Mouse (Mus musculus): ENCODE results near the gene H2-M10.5. TPM values are rescaled to one million over a fixed set of nuclear protein-coding genes. Genes with fewer than 3 reads are reported as not detected.
"Not testable (repeated sequence)": the region's sequence is repeated elsewhere in the genome, so short reads cannot be mapped to it uniquely, and the experiment has no call there.

The H2-M10.5 gene
- polyA plus RNA-seq, 1 experiment from 2014 or later, result not detected

DNA sequence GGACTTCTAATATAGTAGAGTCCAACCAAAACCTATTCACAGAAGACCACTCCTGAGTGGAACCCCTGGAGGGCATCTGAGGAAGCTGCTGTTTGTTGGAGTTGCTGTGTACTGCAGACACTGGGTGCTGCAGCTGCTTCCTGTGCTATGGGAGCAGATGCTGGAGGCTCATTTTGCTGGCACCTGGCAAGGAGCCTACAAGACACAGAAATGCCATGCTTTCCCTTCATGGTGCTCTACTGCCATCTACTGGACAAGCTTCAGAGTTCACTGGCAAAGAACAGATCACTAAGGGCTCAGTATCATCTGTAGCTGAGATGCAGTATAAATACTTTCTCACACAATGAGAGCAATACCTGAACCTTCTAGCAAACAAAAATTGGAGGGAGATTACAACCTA lies 16.1 kb downstream of the H2-M10.5 start:
- H3K9me3 ChIP-seq (ENCODE audit: low read depth, low read length); H3K4me3 ChIP-seq (ENCODE audit: low read depth, low read length); H3K4me1 ChIP-seq (ENCODE audit: insufficient read depth); H3K27me3 ChIP-seq (ENCODE audit: insufficient read depth, low read length); H3K9ac ChIP-seq; H3K27ac ChIP-seq (ENCODE audit: low read depth); H3K36me3 ChIP-seq (ENCODE audit: insufficient read depth); H3K4me2 ChIP-seq: not testable (repeated sequence)
- DNase-seq (peak; percentile 92), ATAC-seq (ENCODE audit: insufficient read depth) (peak; percentile 38; the same call in 1 of the 2 replicates)
- TF ChIP-seq CTCF (IDR thresholded peaks at IDR 0.05; ENCODE audit: low read depth), result peak; percentile 86

GRCm38 (mm10) chr17:36799493-36799892 lies 26.8 kb downstream of the H2-M10.5 start:
- ATAC-seq (ENCODE audit: insufficient read depth) (no peak), DNase-seq (no peak)
- 54% methylated on average over 10 of the region's 10 CpGs for WGBS
- TF ChIP-seq CTCF (IDR thresholded peaks at IDR 0.05; ENCODE audit: low read depth), result no peak
- H3K36me3 ChIP-seq (ENCODE audit: insufficient read depth), result no peaks in the 10 kb centered on the region
- no peaks in the 10 kb centered on the region for H3K4me1 ChIP-seq (ENCODE audit: insufficient read depth)
- no peak overlapping the region for H3K9ac ChIP-seq
- H3K4me3 ChIP-seq (ENCODE audit: low read depth, low read length), result no peak overlapping the region
- no peak overlapping the region for H3K4me2 ChIP-seq
- H3K27ac ChIP-seq (ENCODE audit: low read depth), result no peak overlapping the region
- no peaks in the 10 kb centered on the region for H3K9me3 ChIP-seq (ENCODE audit: low read depth, low read length)
- no peaks in the 10 kb centered on the region for H3K27me3 ChIP-seq (ENCODE audit: insufficient read depth, low read length)

DNA sequence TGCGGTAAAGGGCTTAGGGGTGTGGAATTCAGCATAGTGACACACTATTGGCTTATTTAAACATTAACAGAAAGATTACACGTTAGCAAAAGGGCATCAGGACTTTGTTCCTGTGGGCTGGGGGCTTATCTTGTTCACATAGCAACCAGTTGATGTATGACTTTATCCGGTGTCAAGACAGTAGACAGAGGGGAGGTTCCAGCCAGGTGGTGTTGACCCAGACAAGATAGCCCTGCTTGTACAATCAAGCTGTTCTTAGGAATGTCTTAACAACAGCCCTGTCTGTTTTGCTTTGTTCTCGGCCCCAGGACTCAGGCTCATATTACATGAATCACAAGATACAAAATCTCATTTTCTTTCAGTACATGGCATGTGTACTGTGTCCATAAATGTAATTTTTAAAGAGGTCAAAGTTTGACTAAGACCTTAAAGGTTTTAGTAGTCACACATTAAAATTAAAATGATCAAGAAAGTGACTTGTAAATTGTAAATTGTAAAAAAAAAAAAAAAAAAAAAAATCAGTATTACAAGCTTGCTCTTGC lies 27.3 kb downstream of the H2-M10.5 start:
- DNase-seq; H3K4me3 ChIP-seq (ENCODE audit: low read depth, low read length); H3K27ac ChIP-seq (ENCODE audit: low read depth); ATAC-seq (ENCODE audit: insufficient read depth); H3K27me3 ChIP-seq (ENCODE audit: insufficient read depth, low read length); H3K9me3 ChIP-seq (ENCODE audit: low read depth, low read length); H3K36me3 ChIP-seq (ENCODE audit: insufficient read depth); H3K4me1 ChIP-seq (ENCODE audit: insufficient read depth); H3K4me2 ChIP-seq; H3K9ac ChIP-seq: not testable (repeated sequence)
- WGBS, result 9% methylated on average over 4 of the region's 4 CpGs

GRCm38 (mm10) chr17:36811871-36812270 lies 39.2 kb downstream of the H2-M10.5 start, which contains the start of gene H2-M10.6:
Gene H2-M10.6, plus strand, starts transcription at chr17:36812171.
- TF ChIP-seq CTCF (IDR thresholded peaks at IDR 0.05; ENCODE audit: low read depth), result no peak
- Histone ChIP-seq H3K27ac (ENCODE audit: low read depth) (no peak within 1 kb of the TSS), H3K4me3 (ENCODE audit: low read depth, low read length) (no peak within 1 kb of the TSS), H3K9ac (no peak within 1 kb of the TSS), H3K4me1 (ENCODE audit: insufficient read depth) (no peaks in the 10 kb centered on the region), H3K36me3 (ENCODE audit: insufficient read depth) (no peaks in the 10 kb centered on the region), H3K27me3 (ENCODE audit: insufficient read depth, low read length) (no peaks in the 10 kb centered on the region), H3K9me3 (ENCODE audit: low read depth, low read length) (no peaks in the 10 kb centered on the region), H3K4me2 (no peak within 1 kb of the TSS)
- ATAC-seq (ENCODE audit: insufficient read depth), result no peak
- DNase-seq, result no peak

- Histone ChIP-seq H3K4me2 (no peak overlapping the region), H3K27me3 (ENCODE audit: insufficient read depth, low read length) (no peaks in the 10 kb centered on the region), H3K9ac (no peak overlapping the region), H3K4me1 (ENCODE audit: insufficient read depth) (no peaks in the 10 kb centered on the region), H3K4me3 (ENCODE audit: low read depth, low read length) (no peak overlapping the region), H3K27ac (ENCODE audit: low read depth) (no peak overlapping the region), H3K9me3 (ENCODE audit: low read depth, low read length) (no peaks in the 10 kb centered on the region), H3K36me3 (ENCODE audit: insufficient read depth) (no peaks in the 10 kb centered on the region)
- TF ChIP-seq CTCF (IDR thresholded peaks at IDR 0.05; ENCODE audit: low read depth), result peak; percentile 78
- DNase-seq (peak; percentile 71), ATAC-seq (ENCODE audit: insufficient read depth) (no peak)
Observed at GRCm38 (mm10) chr17:36824005-36824404, 51.3 kb downstream of the H2-M10.5 start.

DNA sequence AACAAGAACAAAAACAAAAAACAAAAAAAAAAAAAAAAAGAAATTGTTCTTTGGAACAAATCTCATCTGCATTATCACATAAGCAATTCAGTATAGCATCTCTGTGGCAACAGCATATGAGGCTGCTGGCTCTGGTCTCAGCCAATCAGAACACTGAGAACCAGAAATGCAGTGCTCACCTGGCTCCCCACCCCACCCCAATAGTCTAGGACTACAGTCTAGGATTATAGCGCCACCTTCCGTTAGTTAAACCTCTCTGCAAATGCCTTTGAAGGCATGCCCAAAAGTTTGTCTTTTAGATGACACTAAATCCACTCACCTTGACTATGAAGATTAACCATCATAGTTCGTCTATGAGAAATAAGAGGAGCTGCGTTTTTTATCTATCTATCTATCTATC lies 52.8 kb downstream of the H2-M10.5 start:
- 29% methylated on average over 4 of the region's 4 CpGs for WGBS
- Histone ChIP-seq H3K9me3 (ENCODE audit: low read depth, low read length) (no peaks in the 10 kb centered on the region), H3K9ac (no peak overlapping the region), H3K4me2 (no peak overlapping the region), H3K27ac (ENCODE audit: low read depth) (no peak overlapping the region), H3K4me1 (ENCODE audit: insufficient read depth) (no peaks in the 10 kb centered on the region), H3K27me3 (ENCODE audit: insufficient read depth, low read length) (no peaks in the 10 kb centered on the region), H3K36me3 (ENCODE audit: insufficient read depth) (no peaks in the 10 kb centered on the region), H3K4me3 (ENCODE audit: low read depth, low read length) (no peak overlapping the region)
- ATAC-seq (ENCODE audit: insufficient read depth) (no peak), DNase-seq (peak; percentile 27)
- no peak; the same call in 1 of the 2 replicates for TF ChIP-seq CTCF (IDR thresholded peaks at IDR 0.05; ENCODE audit: low read depth)

Other genes with a start within 250 kb of the H2-M10.5 start
- gene H2-M11, start 225.8 kb upstream of the H2-M10.5 start, polyA plus RNA-seq (2014; fragmentation: Nextera tagmentation; extraction: Ambion mirVana), result not detected in 2 replicates
- gene H2-M9, start 130.2 kb upstream of the H2-M10.5 start, polyA plus RNA-seq (2014; fragmentation: Nextera tagmentation; extraction: Ambion mirVana), result not detected in 2 replicates
- gene H2-M1, start 100.7 kb upstream of the H2-M10.5 start, polyA plus RNA-seq (2014; fragmentation: Nextera tagmentation; extraction: Ambion mirVana), result not detected in 2 replicates
- gene H2-M10.6, start 39.3 kb downstream of the H2-M10.5 start, polyA plus RNA-seq (2014; fragmentation: Nextera tagmentation; extraction: Ambion mirVana), result not detected in 2 replicates
- 33.1 and 35.0 TPM in 2 replicates for gene Trim26, start 64.2 kb downstream of the H2-M10.5 start, polyA plus RNA-seq (2014; fragmentation: Nextera tagmentation; extraction: Ambion mirVana)
- 0.11 and 0.16 TPM in 2 replicates for gene Trim15, start 94.3 kb downstream of the H2-M10.5 start, polyA plus RNA-seq (2014; fragmentation: Nextera tagmentation; extraction: Ambion mirVana)
- 2.6 and 3.4 TPM in 2 replicates for gene Trim10, start 96.7 kb downstream of the H2-M10.5 start, polyA plus RNA-seq (2014; fragmentation: Nextera tagmentation; extraction: Ambion mirVana)
- not detected in 2 replicates for gene Trim40, start 117.2 kb downstream of the H2-M10.5 start, polyA plus RNA-seq (2014; fragmentation: Nextera tagmentation; extraction: Ambion mirVana)
- 0.11 and 0.16 TPM in 2 replicates for gene Trim31, start 125.2 kb downstream of the H2-M10.5 start, polyA plus RNA-seq (2014; fragmentation: Nextera tagmentation; extraction: Ambion mirVana)
- gene Rnf39, start 170.0 kb downstream of the H2-M10.5 start, polyA plus RNA-seq (2014; fragmentation: Nextera tagmentation; extraction: Ambion mirVana), result 0.35 and 0.53 TPM in 2 replicates
- gene Ppp1r11, start 178.8 kb downstream of the H2-M10.5 start, polyA plus RNA-seq (2014; fragmentation: Nextera tagmentation; extraction: Ambion mirVana), result 116 and 123 TPM in 2 replicates
- 102 and 109 TPM in 2 replicates for gene Znrd1, start 185.6 kb downstream of the H2-M10.5 start, polyA plus RNA-seq (2014; fragmentation: Nextera tagmentation; extraction: Ambion mirVana)
- gene Znrd1as, start 185.7 kb downstream of the H2-M10.5 start, polyA plus RNA-seq (2014; fragmentation: Nextera tagmentation; extraction: Ambion mirVana), result 5.1 and 6.9 TPM in 2 replicates
- gene 2410137M14Rik, start 208.3 kb downstream of the H2-M10.5 start, polyA plus RNA-seq (2014; fragmentation: Nextera tagmentation; extraction: Ambion mirVana), result not detected in 2 replicates
- gene H2-M5, start 216.6 kb downstream of the H2-M10.5 start, polyA plus RNA-seq (2014; fragmentation: Nextera tagmentation; extraction: Ambion mirVana), result 0.17 and 0.22 TPM in 2 replicates
- 77.5 and 80.7 TPM in 2 replicates for gene Zfp57, start 228.3 kb downstream of the H2-M10.5 start, polyA plus RNA-seq (2014; fragmentation: Nextera tagmentation; extraction: Ambion mirVana)

Measured in lung, embryonic 14.5 days (tissue).